Mouse (Mus musculus): ENCODE measurements around the gene Psmd2. TPM values are rescaled to one million over a fixed set of nuclear protein-coding genes. Genes with fewer than 3 reads are reported as not detected.

The Psmd2 gene
- 345 and 352 TPM in 2 replicates for polyA plus RNA-seq (2014; fragmentation: Nextera tagmentation; extraction: Ambion mirVana)

- peaks cover 26% of the 10 kb centered on the region for H3K36me3 ChIP-seq (ENCODE audit: insufficient read depth)
- H3K27ac ChIP-seq (ENCODE audit: low read depth) = peak within 1 kb of the TSS; percentile 75
- ATAC-seq (ENCODE audit: insufficient read depth) = peak; percentile 97
- peak; percentile 32 for TF ChIP-seq CTCF (IDR thresholded peaks at IDR 0.05; ENCODE audit: low read depth)
- H3K4me2 ChIP-seq = peak within 1 kb of the TSS; percentile 80
- H3K4me3 ChIP-seq (ENCODE audit: low read depth, low read length) = peak within 1 kb of the TSS; percentile 75
- H3K9me3 ChIP-seq (ENCODE audit: low read depth, low read length) = no peaks in the 10 kb centered on the region
- DNase-seq = peak; percentile 98
- peak within 1 kb of the TSS; percentile 73 for H3K9ac ChIP-seq
- 2% methylated on average over 46 of the region's 46 CpGs for WGBS
- H3K27me3 ChIP-seq (ENCODE audit: insufficient read depth, low read length) = no peaks in the 10 kb centered on the region
- no peaks in the 10 kb centered on the region for H3K4me1 ChIP-seq (ENCODE audit: insufficient read depth)
Measured at GRCm38 (mm10) chr16:20651076-20651946, at the start of gene Psmd2. Gene Psmd2 (plus strand): TSS chr16:20651652.

GRCm38 (mm10) chr16:20604705-20605104 is 46.7 kb upstream of the Psmd2 start:
- no peaks in the 10 kb centered on the region for H3K9me3 ChIP-seq (ENCODE audit: low read depth, low read length)
- no peaks in the 10 kb centered on the region for H3K27me3 ChIP-seq (ENCODE audit: insufficient read depth, low read length)
- no peak for TF ChIP-seq CTCF (IDR thresholded peaks at IDR 0.05; ENCODE audit: low read depth)
- ATAC-seq (ENCODE audit: insufficient read depth) (no peak), DNase-seq (peak; percentile 49)
- no peak overlapping the region for H3K9ac ChIP-seq
- WGBS = 44% methylated on average over 9 of the region's 9 CpGs
- no peak overlapping the region for H3K4me2 ChIP-seq
- H3K36me3 ChIP-seq (ENCODE audit: insufficient read depth) = peaks cover 39% of the 10 kb centered on the region
- H3K4me1 ChIP-seq (ENCODE audit: insufficient read depth) = peaks cover 2% of the 10 kb centered on the region
- no peak overlapping the region for H3K4me3 ChIP-seq (ENCODE audit: low read depth, low read length)
- no peak overlapping the region for H3K27ac ChIP-seq (ENCODE audit: low read depth)

- no peak for TF ChIP-seq CTCF (IDR thresholded peaks at IDR 0.05; ENCODE audit: low read depth)
- H3K4me2 ChIP-seq = peak overlapping the region; percentile 75
- peak overlapping the region; percentile 70 for H3K27ac ChIP-seq (ENCODE audit: low read depth)
- peak; percentile 92 for DNase-seq
- peak overlapping the region; percentile 82 for H3K4me3 ChIP-seq (ENCODE audit: low read depth, low read length)
- H3K9ac ChIP-seq = peak overlapping the region; percentile 81
- no peaks in the 10 kb centered on the region for H3K27me3 ChIP-seq (ENCODE audit: insufficient read depth, low read length)
- ATAC-seq (ENCODE audit: insufficient read depth) = peak; percentile 69
- no peaks in the 10 kb centered on the region for H3K9me3 ChIP-seq (ENCODE audit: low read depth, low read length)
- WGBS = under 1% methylated on average over 28 of the region's 28 CpGs
- peaks cover 3% of the 10 kb centered on the region for H3K4me1 ChIP-seq (ENCODE audit: insufficient read depth)
- H3K36me3 ChIP-seq (ENCODE audit: insufficient read depth) = peaks cover 23% of the 10 kb centered on the region
Measured at GRCm38 (mm10) chr16:20610501-20611356, 40.7 kb upstream of the Psmd2 start.

GRCm38 (mm10) chr16:20611357-20612227 is 39.9 kb upstream of the Psmd2 start, which contains the start of the genes Eef1akmt4, Gm49333 and Alg3:
Gene Eef1akmt4 (plus strand): TSS chr16:20611593.
Gene Gm49333 (plus strand): TSS chr16:20611610.
Gene Alg3 (minus strand): TSS chr16:20611735.
- Histone ChIP-seq H3K9me3 (ENCODE audit: low read depth, low read length) (no peaks in the 10 kb centered on the region), H3K4me3 (ENCODE audit: low read depth, low read length) (peak within 1 kb of the TSS; percentile 82), H3K9ac (peak within 1 kb of the TSS; percentile 81), H3K4me1 (ENCODE audit: insufficient read depth) (peaks cover 3% of the 10 kb centered on the region), H3K36me3 (ENCODE audit: insufficient read depth) (peaks cover 14% of the 10 kb centered on the region), H3K27ac (ENCODE audit: low read depth) (peak within 1 kb of the TSS; percentile 70), H3K4me2 (peak within 1 kb of the TSS; percentile 75), H3K27me3 (ENCODE audit: insufficient read depth, low read length) (no peaks in the 10 kb centered on the region)
- no peak for TF ChIP-seq CTCF (IDR thresholded peaks at IDR 0.05; ENCODE audit: low read depth)
- ATAC-seq (ENCODE audit: insufficient read depth) (peak; percentile 97), DNase-seq (peak; percentile 96)
- WGBS = 1% methylated on average over 41 of the region's 41 CpGs

- Histone ChIP-seq H3K9ac (no peak overlapping the region), H3K4me1 (ENCODE audit: insufficient read depth) (peaks cover 3% of the 10 kb centered on the region), H3K9me3 (ENCODE audit: low read depth, low read length) (no peaks in the 10 kb centered on the region), H3K36me3 (ENCODE audit: insufficient read depth) (no peaks in the 10 kb centered on the region), H3K27me3 (ENCODE audit: insufficient read depth, low read length) (peaks cover 39% of the 10 kb centered on the region), H3K27ac (ENCODE audit: low read depth) (no peak overlapping the region), H3K4me2 (peak overlapping the region; percentile 99), H3K4me3 (ENCODE audit: low read depth, low read length) (peak overlapping the region; percentile 80)
- DNase-seq (peak; percentile 71), ATAC-seq (ENCODE audit: insufficient read depth) (peak; percentile 28)
- TF ChIP-seq CTCF (IDR thresholded peaks at IDR 0.05; ENCODE audit: low read depth) = no peak
- WGBS = 2% methylated on average over 81 of the region's 83 CpGs
Measured at GRCm38 (mm10) chr16:20619541-20620398, 31.7 kb upstream of the Psmd2 start.

Data from lung, embryonic 14.5 days (tissue).